Mouse (Mus musculus): ENCODE measurements around the gene Olfr1302. TPM values are rescaled to one million over a fixed set of nuclear protein-coding genes. Genes with fewer than 3 reads are reported as not detected.

Gene Olfr1302
- not detected in 2 replicates for polyA plus RNA-seq (2012; rRNA removed)

GRCm38 (mm10) chr2:111777129-111777528, at the start of gene Olfr1302:
TSS of gene Olfr1302 (plus strand) at chr2:111777429.

GRCm38 (mm10) chr2:111750706-111751105, 26.5 kb upstream of the Olfr1302 start, which contains the start of gene Olfr1301:
TSS of gene Olfr1301 (plus strand) at chr2:111751006.

GRCm38 (mm10) chr2:111820240-111820639, 43.0 kb downstream of the Olfr1302 start, which contains the start of gene Olfr1303:
TSS of gene Olfr1303 (minus strand) at chr2:111820340.

Other genes starting within 250 kb of the Olfr1302 start
- not detected in 2 replicates for gene Olfr1294, start 237.1 kb upstream of the Olfr1302 start, polyA plus RNA-seq (2012; rRNA removed)
- not detected in 2 replicates for gene Olfr1295, start 207.7 kb upstream of the Olfr1302 start, polyA plus RNA-seq (2012; rRNA removed)
- gene Olfr1297, start 150.9 kb upstream of the Olfr1302 start, polyA plus RNA-seq (2012; rRNA removed): not detected in 2 replicates
- not detected in 2 replicates for gene Olfr1298, start 128.2 kb upstream of the Olfr1302 start, polyA plus RNA-seq (2012; rRNA removed)
- not detected in 2 replicates for gene Olfr1299, start 116.0 kb upstream of the Olfr1302 start, polyA plus RNA-seq (2012; rRNA removed)
- gene Olfr1301, start 26.4 kb upstream of the Olfr1302 start, polyA plus RNA-seq (2012; rRNA removed): not detected in 2 replicates
- not detected in 2 replicates for gene Olfr1303, start 42.9 kb downstream of the Olfr1302 start, polyA plus RNA-seq (2012; rRNA removed)
- not detected in 2 replicates for gene Olfr1305, start 99.7 kb downstream of the Olfr1302 start, polyA plus RNA-seq (2012; rRNA removed)
- gene Olfr1306, start 138.8 kb downstream of the Olfr1302 start, polyA plus RNA-seq (2012; rRNA removed): not detected in 2 replicates
- gene Olfr1307, start 172.0 kb downstream of the Olfr1302 start, polyA plus RNA-seq (2012; rRNA removed): not detected in 2 replicates
- gene Olfr1308, start 187.5 kb downstream of the Olfr1302 start, polyA plus RNA-seq (2012; rRNA removed): not detected in 2 replicates
- not detected in 2 replicates for gene Olfr1309, start 212.9 kb downstream of the Olfr1302 start, polyA plus RNA-seq (2012; rRNA removed)
- not detected in 2 replicates for gene Olfr1310, start 235.3 kb downstream of the Olfr1302 start, polyA plus RNA-seq (2012; rRNA removed)
- gene Olfr1311, start 247.0 kb downstream of the Olfr1302 start, polyA plus RNA-seq (2012; rRNA removed): not detected in 2 replicates

Measured in liver, embryonic 18 days (tissue).